ENCODE assay signal across 15 mouse cellular contexts in genomic region chr16:39972712-39973111, GRCm38 (mm10). TPM values are rescaled to one million over a fixed set of nuclear protein-coding genes. Genes with fewer than 3 reads are reported as not detected.
"Had no signal": no experiment of that assay in that cellular context is flagged by ENCODE, and none has a peak within 500 bp of the region (broad histone marks: within the 10 kb centered on the region; RNA-seq: fewer than 3 reads in every experiment).

No protein-coding gene starts in this region.

- H3K4me2 ChIP-seq: limb, embryonic 15.5 days; liver, embryonic 12.5 days; midbrain, embryonic 11.5 days; midbrain, embryonic 13.5 days; midbrain, embryonic 15.5 days; neural tube, embryonic 12.5 days; stomach, embryonic 15.5 days had no signal

- ATAC-seq: liver, embryonic 12.5 days; midbrain, embryonic 13.5 days; midbrain, embryonic 15.5 days had no signal

- DNase-seq: right cerebral cortex, postnatal 14 days; thymus, adult 2 months; thymus, postnatal 14 days; thymus, postnatal 36 days had no signal

- H3K4me1 ChIP-seq: limb, embryonic 15.5 days; liver, embryonic 12.5 days; megakaryocyte, embryonic 14.5 days; midbrain, embryonic 13.5 days; midbrain, embryonic 15.5 days; neural tube, embryonic 12.5 days; stomach, embryonic 15.5 days had no signal

- H3K9ac ChIP-seq: limb, embryonic 15.5 days; liver, embryonic 12.5 days; liver, embryonic 14.5 days; midbrain, embryonic 13.5 days; midbrain, embryonic 15.5 days; neural tube, embryonic 12.5 days; stomach, embryonic 15.5 days had no signal

- H3K27me3 ChIP-seq: limb, embryonic 15.5 days; liver, embryonic 12.5 days; megakaryocyte, embryonic 14.5 days; midbrain, embryonic 13.5 days; midbrain, embryonic 15.5 days; neural tube, embryonic 12.5 days; stomach, embryonic 15.5 days had no signal

- H3K36me3 ChIP-seq: limb, embryonic 15.5 days; liver, embryonic 12.5 days; midbrain, embryonic 13.5 days; midbrain, embryonic 15.5 days; neural tube, embryonic 12.5 days; stomach, embryonic 15.5 days had no signal

- H3K4me3 ChIP-seq: limb, embryonic 15.5 days; liver, embryonic 12.5 days; megakaryocyte, embryonic 14.5 days; midbrain, embryonic 13.5 days; midbrain, embryonic 15.5 days; neural tube, embryonic 12.5 days; stomach, embryonic 15.5 days had no signal

- H3K9me3 ChIP-seq: limb, embryonic 15.5 days; liver, embryonic 12.5 days; megakaryocyte, embryonic 14.5 days; midbrain, embryonic 13.5 days; midbrain, embryonic 15.5 days; neural tube, embryonic 12.5 days; stomach, embryonic 15.5 days had no signal

- H3K27ac ChIP-seq: limb, embryonic 15.5 days; liver, embryonic 12.5 days; liver, embryonic 14.5 days; macrophage; midbrain, embryonic 13.5 days; midbrain, embryonic 15.5 days; neural tube, embryonic 12.5 days; stomach, embryonic 15.5 days; stomach, postnatal 0 days had no signal

RNA-seq across cellular contexts. Expression of gene Lsamp, which starts 11.4 kb away (rescaled TPM):
- polyA plus RNA-seq: macrophage had no signal
